Mouse (Mus musculus): ENCODE measurements around the gene Hoxd4. TPM values are rescaled to one million over a fixed set of nuclear protein-coding genes. Genes with fewer than 3 reads are reported as not detected.

Hoxd4 gene
- polyA plus RNA-seq, 1 experiment from 2014 or later: 4.4 TPM

DNA sequence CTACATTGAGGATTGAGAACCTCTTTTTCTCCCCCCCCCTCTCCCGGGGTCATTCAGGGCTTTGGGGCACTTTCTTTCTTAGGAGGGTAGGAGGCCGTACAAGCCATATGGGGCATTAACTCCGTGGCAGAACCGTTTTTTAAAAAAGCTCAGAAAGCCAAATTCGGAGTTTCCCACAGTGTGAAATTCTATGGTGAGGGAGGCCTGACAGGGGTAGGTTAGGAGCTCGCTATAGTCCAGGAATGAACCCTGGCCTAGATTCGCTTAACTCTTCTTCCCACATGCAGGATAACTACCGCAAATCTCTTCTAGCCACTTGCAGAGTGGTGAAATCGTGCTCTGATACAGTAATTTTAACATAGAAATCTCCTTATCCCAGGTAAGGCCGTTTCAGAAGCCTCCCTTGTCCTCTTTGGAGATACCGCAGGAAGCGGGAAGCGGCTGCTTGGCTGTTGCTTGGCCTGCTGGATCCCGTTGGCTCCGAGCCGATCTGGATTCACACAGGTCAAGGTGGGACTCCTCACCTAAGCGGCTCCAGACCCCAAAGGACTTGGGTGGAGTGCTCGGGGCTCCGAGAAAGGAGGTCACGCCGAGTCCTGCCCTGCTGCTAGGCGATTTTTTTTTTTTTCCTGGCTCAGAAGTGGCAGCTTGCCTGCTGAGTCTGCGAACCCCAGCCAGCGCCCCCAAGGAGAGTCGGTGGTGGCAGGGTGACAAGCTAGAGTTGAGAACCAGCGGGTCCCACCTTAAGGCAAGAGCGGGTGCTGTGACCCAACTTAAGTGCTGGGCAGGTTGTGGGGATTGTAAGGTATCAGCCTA lies 23.5 kb downstream of the Hoxd4 start:
- TF ChIP-seq CTCF (IDR thresholded peaks at IDR 0.05; ENCODE audit: low read depth): no peak
- Histone ChIP-seq H3K4me2 (ENCODE audit: low read length) (peak overlapping the region; percentile 86), H3K4me1 (replicated peaks; ENCODE audit: insufficient read depth, low read length) (peaks cover 56% of the 10 kb centered on the region), H3K27me3 (ENCODE audit: insufficient read depth, low read length) (no peaks in the 10 kb centered on the region), H3K9ac (ENCODE audit: low read depth, low read length) (peak overlapping the region; percentile 49; the same call in 1 of the 2 replicates), H3K9me3 (replicated peaks; ENCODE audit: low read length) (no peaks in the 10 kb centered on the region), H3K4me3 (replicated peaks; ENCODE audit: low read depth, low read length) (0 out of 2 replicates have a peak overlapping the region, but pooled peaks have one; percentile 1), H3K27ac (peak overlapping the region; percentile 51; the same call in 1 of the 2 replicates), H3K36me3 (ENCODE audit: insufficient read depth, low read length) (no peaks in the 10 kb centered on the region)
- 41% methylated on average over 27 of the region's 27 CpGs for WGBS
- DNase-seq (ENCODE audit: low spot score): no peak
- no peak for ATAC-seq (replicated peaks; ENCODE audit: low FRiP score, low read depth)

DNA sequence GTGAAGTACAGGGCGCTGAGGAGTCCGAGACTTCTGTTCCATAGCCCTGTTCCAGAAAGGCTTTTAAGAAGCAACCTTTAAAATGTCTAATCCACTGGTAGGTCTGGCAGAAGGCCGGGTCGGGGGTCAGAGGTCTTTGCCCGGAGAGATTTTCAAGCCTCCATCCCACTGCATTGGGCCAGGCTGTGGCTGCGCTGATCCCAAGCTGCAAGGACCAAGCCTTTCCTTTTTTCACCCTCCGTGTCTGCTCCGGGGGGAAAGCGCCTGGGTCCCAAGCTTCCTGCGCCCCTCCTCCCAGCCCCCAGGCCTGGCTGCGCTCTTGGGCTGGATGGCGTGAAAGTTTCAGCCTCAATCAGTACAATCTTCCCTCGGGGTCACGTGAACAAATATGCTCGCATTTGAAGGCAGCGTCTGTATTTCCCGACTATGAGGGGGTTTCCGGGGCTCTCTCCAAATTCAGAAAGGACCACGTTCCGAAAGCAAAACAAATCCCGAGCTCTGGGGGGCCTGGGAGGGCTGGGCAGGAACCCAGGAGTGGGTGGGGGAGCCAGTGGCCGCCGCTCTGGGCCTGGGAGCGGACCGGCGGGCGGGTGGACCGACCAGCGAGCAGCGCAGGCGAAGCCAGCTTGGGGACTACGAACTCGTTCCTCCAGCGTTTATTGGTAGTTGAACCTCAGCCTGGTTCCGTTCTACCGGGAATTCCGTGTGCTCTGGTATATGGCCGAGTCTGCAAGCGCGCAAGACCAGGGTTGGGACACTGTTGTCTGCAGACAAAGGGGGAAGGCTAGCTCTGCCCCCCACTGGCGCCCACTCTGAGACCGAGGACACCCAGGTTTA lies 24.3 kb downstream of the Hoxd4 start:
- ATAC-seq (replicated peaks; ENCODE audit: low FRiP score, low read depth) (no peak), DNase-seq (ENCODE audit: low spot score) (no peak)
- no peaks in the 10 kb centered on the region for H3K27me3 ChIP-seq (ENCODE audit: insufficient read depth, low read length)
- peaks cover 61% of the 10 kb centered on the region for H3K4me1 ChIP-seq (replicated peaks; ENCODE audit: insufficient read depth, low read length)
- H3K4me2 ChIP-seq (ENCODE audit: low read length): peak overlapping the region; percentile 86
- peak overlapping the region; percentile 49 for H3K9ac ChIP-seq (ENCODE audit: low read depth, low read length)
- peak overlapping the region; percentile 51; the same call in 1 of the 2 replicates for H3K27ac ChIP-seq
- WGBS: 21% methylated on average over 42 of the region's 42 CpGs
- peak overlapping the region; percentile 1; the same call in 1 of the 2 replicates for H3K4me3 ChIP-seq (replicated peaks; ENCODE audit: low read depth, low read length)
- H3K9me3 ChIP-seq (replicated peaks; ENCODE audit: low read length): no peaks in the 10 kb centered on the region
- no peaks in the 10 kb centered on the region for H3K36me3 ChIP-seq (ENCODE audit: insufficient read depth, low read length)
- no peak for TF ChIP-seq CTCF (IDR thresholded peaks at IDR 0.05; ENCODE audit: low read depth)

DNA sequence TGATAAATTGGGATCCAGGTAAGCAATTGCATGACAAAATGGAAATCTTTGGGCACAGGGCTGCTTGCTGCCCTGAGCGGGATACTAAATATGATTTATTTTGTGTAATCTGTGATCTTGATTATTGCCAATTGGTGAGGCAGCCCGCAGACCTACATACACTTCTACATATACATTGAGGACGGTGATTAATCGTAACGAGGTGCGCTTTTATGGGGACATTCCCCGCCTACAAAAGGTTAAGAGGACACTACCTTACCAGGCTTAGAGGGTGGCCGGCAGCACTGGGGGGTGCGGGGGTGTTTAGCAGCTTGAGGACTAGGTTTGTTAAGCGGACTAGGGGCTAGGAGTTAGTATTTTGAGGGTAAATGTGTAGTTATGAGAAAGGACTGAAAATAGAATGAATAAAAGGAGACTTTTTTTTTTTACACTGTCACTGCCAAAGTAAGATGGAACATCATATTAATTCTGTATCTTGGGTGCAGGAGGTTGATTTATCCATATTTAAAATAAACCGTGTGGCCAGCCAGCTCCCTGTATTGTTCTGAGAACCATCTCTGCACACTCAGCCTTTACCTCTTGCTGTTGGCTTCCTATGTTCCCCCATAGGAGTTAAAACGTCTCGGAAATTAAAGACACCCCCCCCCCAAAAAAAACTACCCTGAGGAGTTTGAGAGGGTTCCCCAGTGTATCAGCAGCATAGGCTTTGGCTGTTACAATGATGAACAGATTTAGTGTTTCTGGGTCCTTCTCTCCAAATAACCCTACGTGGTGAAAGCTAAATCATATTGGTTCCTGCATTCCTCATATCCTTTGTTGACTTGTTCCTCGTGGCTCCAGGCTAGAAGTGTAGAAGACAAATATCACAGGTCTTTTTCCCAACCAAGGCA lies 25.2 kb downstream of the Hoxd4 start:
- Histone ChIP-seq H3K9ac (ENCODE audit: low read depth, low read length) (peak overlapping the region; percentile 49; the same call in 1 of the 2 replicates), H3K4me3 (replicated peaks; ENCODE audit: low read depth, low read length) (peak overlapping the region; percentile 1; the same call in 1 of the 2 replicates), H3K27me3 (ENCODE audit: insufficient read depth, low read length) (no peaks in the 10 kb centered on the region), H3K36me3 (ENCODE audit: insufficient read depth, low read length) (no peaks in the 10 kb centered on the region), H3K27ac (peak overlapping the region; percentile 51; the same call in 1 of the 2 replicates), H3K4me2 (ENCODE audit: low read length) (peak overlapping the region; percentile 86), H3K4me1 (replicated peaks; ENCODE audit: insufficient read depth, low read length) (peaks cover 59% of the 10 kb centered on the region), H3K9me3 (replicated peaks; ENCODE audit: low read length) (no peaks in the 10 kb centered on the region)
- ATAC-seq (replicated peaks; ENCODE audit: low FRiP score, low read depth): no peak
- no peak for TF ChIP-seq CTCF (IDR thresholded peaks at IDR 0.05; ENCODE audit: low read depth)
- no peak for DNase-seq (ENCODE audit: low spot score)
- WGBS: 50% methylated on average over 15 of the region's 15 CpGs

DNA sequence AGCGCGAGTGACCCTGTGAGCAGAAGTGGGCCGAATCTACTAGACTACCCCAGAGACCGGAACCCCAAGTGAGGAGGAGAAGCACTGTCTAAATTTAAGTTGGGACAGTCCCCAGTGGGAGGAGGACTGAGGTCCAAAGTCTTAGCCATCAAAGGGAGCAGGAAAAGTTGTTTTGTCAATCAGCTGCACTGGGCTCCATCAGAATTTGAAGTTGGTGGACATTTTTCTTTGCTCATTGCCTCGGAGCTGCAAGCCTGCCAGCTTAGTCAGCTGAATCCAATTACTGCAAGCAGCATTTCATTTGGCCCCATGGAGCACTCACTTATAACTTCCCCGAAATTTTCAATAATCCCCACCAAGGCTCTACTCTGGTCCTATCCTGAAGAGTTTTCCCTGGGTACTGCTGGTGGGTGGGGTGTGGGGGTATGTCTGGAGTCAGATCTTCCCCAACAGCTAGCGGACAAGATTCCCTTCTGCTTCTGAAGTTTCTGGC lies 25.9 kb downstream of the Hoxd4 start:
- Histone ChIP-seq H3K36me3 (ENCODE audit: insufficient read depth, low read length) (no peaks in the 10 kb centered on the region), H3K4me2 (ENCODE audit: low read length) (peak overlapping the region; percentile 86), H3K4me3 (replicated peaks; ENCODE audit: low read depth, low read length) (no peak overlapping the region), H3K9ac (ENCODE audit: low read depth, low read length) (peak overlapping the region; percentile 35; the same call in 1 of the 2 replicates), H3K27me3 (ENCODE audit: insufficient read depth, low read length) (no peaks in the 10 kb centered on the region), H3K9me3 (replicated peaks; ENCODE audit: low read length) (no peaks in the 10 kb centered on the region), H3K4me1 (replicated peaks; ENCODE audit: insufficient read depth, low read length) (peaks cover 52% of the 10 kb centered on the region), H3K27ac (peak overlapping the region; percentile 79; the same call in 1 of the 2 replicates)
- ATAC-seq (replicated peaks; ENCODE audit: low FRiP score, low read depth): no peak
- DNase-seq (ENCODE audit: low spot score): no peak
- no peak for TF ChIP-seq CTCF (IDR thresholded peaks at IDR 0.05; ENCODE audit: low read depth)
- WGBS: 48% methylated on average over 7 of the region's 7 CpGs

DNA sequence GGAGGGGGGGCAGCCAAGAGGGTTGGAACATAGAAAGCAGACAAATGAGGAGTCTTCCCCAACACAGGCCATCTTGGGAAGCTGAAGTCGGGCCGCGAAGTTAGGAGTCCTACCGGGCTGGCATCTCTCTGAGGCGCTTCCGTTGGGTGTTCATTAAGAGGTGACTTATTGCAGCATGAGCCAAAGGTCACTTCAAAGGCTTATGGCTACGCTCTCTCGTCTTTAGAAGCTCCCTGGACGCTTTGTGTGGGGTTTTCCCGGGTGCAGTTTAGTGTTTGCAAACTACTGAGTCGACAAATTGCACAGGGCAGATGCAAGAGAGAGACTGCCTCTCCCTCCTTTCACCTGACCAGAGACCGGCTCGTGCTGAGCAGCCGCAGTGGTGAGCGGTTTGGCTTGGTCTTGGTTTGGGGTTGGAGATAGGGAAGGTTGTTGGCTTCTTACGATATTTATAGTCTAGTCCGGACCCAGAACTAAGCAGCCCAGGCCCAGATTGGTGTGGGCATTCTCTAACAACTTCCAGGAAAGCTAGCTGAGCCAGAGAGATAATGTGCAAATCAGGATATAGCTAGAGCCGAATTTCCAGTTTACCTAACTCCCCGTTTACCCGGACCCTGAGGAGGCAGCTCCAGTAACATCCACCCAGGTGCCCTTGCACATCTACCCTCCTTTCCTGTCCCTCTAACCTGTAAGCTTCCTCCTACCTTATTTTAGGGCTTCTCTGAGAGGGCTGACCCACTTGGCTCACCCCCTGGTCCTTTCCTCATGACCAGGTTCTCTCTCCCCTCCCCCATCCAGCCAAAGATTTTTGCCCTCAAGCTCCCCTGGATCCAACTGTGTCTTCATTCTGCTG lies 27.1 kb downstream of the Hoxd4 start:
- H3K4me2 ChIP-seq (ENCODE audit: low read length): peak overlapping the region; percentile 86
- no peaks in the 10 kb centered on the region for H3K9me3 ChIP-seq (replicated peaks; ENCODE audit: low read length)
- H3K4me3 ChIP-seq (replicated peaks; ENCODE audit: low read depth, low read length): peak overlapping the region; percentile 5; the same call in 1 of the 2 replicates
- no peak for TF ChIP-seq CTCF (IDR thresholded peaks at IDR 0.05; ENCODE audit: low read depth)
- no peak for DNase-seq (ENCODE audit: low spot score)
- 18% methylated on average over 20 of the region's 20 CpGs for WGBS
- no peaks in the 10 kb centered on the region for H3K27me3 ChIP-seq (ENCODE audit: insufficient read depth, low read length)
- H3K36me3 ChIP-seq (ENCODE audit: insufficient read depth, low read length): no peaks in the 10 kb centered on the region
- peak overlapping the region; percentile 79 for H3K27ac ChIP-seq
- ATAC-seq (replicated peaks; ENCODE audit: low FRiP score, low read depth): no peak
- peak overlapping the region; percentile 35; the same call in 1 of the 2 replicates for H3K9ac ChIP-seq (ENCODE audit: low read depth, low read length)
- H3K4me1 ChIP-seq (replicated peaks; ENCODE audit: insufficient read depth, low read length): peaks cover 50% of the 10 kb centered on the region
